Mouse (Mus musculus): ENCODE results near the gene Tdp1.
"Not testable (repeated sequence)": the region's sequence is repeated elsewhere in the genome, so short reads cannot be mapped to it uniquely, and the experiment has no call there.

Tdp1 gene

GRCm38 (mm10) chr12:99958068-99959060 is 74.0 kb downstream of the Tdp1 start:
- no peak for DNase-seq

- no peak for DNase-seq
These were observed 75.0 kb downstream of the Tdp1 start for GRCm38 (mm10) chr12:99959291-99959690.

DNA sequence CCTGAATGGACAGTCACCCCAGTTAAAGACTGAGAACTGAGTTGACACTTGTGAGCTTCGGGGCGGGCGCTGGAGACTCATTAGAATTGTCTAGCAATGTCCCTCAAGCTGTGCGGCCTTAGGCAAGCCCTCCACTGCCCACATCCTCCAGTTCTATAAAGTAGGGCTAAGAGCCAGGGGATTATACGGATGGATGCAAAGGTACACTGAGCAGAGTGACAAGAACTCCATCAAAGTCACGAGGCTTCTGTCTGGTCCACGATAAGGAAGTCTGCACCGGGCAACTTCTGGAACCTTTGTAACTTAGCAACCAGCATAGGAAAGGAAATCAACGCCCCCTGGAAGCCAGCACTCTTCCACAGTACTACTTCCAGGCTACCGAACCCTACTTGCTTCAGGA is 75.6 kb downstream of the Tdp1 start:
- DNase-seq, result no peak

- DNase-seq, result no peak
These were observed 76.4 kb downstream of the Tdp1 start for GRCm38 (mm10) chr12:99960675-99961074.

DNA sequence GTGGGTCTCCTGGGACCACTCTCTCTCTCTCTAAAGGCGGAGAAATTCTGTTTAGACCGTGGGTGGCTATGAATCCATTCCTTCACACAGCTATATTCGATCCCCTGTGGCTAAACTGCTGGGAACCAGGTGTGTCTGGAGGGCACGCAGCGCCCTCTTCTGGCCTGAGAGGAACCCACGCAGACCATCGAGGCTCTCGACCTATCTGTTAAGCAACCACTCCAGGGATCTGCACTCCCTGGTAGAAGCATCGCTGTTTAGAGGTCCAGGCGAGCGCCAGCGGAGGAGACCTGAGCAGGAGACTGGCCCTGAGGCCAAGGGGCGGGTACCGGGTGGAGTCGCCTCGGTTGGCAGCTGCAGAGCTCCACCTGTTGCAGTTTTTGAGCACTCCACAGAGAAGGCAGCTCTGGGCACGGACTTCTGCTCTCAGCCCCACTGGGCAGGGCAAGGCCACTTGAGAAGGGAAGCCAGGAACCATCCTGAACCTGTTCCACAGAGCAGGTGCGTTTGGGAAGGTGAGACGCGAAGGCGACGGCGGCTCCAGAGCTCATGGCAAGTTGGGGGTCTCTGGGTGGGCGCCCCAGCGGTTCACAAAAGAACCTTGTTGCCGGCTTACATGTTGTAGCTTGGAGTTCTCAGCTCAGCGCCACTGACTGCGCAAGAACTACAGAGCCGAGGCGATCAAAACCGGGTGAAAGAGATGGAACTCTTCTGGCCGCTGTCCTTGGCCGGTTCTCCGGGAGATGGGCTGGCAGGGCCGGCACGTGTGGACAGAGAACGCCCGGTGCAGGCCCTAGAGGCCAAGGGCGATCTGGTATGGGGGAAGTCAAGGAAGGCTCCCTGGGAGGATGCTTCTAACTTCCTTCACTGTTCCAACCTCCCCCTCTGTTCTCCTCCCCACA is 80.2 kb downstream of the Tdp1 start, which contains the start of gene Kcnk13:
Kcnk13 (plus strand) TSS at position 199 of the 902 bp plus-strand sequence.
- DNase-seq, result peak; percentile 66 to 69

DNA sequence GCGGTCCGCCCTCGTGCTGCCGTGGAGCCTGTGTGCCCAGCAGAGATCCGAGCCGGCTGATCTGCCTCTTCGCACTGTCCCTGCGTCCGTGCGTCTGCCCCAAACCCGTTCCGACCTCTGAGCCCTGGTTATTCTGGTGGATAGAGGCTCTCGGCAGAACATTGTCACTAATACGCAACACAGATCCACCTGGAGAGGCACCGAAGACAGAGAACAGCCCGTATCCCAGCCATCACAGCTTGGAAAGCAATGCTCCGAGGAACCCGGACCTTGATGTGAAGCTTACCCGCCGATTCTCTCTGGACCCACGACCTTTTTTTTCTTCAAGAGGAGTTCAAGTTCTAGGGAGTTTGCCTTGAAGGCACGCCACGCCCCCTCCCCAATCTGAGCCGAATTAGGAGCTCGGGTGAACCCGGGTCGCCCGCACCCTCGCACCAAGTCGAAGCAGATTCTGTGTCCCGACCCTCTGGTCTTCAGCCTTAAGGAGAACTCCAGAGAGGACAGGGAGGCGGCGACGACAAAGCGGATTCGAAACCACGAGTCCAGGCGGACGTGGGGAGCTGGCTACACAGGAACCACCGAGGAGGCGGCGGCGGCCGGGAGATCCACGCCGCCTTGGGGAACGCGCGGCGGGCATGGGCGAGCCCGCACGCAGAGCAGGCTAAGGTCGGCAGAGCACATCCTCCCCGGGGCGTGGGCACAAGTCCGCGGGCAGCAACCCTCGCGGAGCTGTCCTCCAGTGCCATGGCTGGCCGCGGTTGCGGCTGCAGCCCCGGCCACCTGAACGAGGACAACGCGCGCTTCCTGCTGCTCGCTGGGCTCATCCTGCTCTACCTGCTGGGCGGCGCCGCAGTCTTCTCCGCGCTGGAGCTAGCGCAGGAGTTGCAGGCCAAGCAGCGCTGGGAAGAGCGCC is 81.1 kb downstream of the Tdp1 start:
- peak; percentile 28 to 44 for DNase-seq

DNA sequence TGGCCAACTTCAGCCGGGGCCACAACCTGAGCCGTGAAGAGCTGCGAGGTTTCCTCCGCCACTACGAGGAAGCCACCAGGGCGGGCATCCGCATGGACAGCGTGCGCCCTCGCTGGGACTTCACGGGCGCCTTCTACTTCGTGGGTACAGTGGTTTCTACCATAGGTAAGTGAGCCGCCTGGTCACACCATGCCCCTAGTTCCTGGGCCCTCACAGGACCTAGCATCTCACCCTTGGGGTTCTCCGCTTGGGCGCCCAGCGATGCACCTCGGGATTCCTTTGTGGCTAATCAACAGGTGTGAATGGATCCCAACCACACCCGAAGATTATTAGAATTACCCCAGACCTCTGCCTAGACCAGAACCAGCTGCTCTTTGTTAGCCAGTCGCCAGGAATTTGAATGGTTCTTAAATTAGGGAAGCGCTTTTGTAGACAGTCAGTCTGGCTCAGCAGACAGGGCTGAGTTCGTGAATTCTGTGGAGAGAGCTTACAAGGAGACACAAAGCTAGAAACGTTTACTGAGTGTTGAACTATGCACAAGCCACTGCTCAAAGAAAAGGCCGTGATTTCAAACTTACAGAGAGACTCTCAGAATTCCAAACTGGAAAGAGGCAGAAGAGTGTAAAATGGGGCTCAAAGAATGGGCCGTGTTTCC is 81.9 kb downstream of the Tdp1 start:
- DNase-seq, result no peak

- peak; percentile 30 to 44 for DNase-seq
These were observed 82.6 kb downstream of the Tdp1 start for GRCm38 (mm10) chr12:99966881-99967363.

DNA sequence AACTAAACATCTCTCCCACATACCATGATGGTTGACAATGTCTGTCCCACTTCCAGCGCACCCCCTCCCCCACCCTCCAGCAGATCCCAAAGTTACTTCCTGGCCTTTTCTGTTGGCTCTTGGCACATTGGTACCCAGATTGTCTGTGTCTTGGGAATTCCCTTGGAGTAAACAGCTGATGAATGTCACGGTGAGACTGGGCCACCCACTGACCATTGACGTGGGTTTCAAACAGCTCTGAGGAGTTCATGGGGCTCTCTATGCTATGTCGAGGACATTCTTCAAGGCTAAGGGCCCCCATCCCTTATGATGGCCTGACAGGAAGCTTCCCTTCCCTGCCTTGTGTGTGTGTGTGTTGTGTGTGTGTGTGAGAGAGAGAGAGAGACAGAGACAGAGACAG is 85.6 kb downstream of the Tdp1 start:
- DNase-seq, result no peak

DNA sequence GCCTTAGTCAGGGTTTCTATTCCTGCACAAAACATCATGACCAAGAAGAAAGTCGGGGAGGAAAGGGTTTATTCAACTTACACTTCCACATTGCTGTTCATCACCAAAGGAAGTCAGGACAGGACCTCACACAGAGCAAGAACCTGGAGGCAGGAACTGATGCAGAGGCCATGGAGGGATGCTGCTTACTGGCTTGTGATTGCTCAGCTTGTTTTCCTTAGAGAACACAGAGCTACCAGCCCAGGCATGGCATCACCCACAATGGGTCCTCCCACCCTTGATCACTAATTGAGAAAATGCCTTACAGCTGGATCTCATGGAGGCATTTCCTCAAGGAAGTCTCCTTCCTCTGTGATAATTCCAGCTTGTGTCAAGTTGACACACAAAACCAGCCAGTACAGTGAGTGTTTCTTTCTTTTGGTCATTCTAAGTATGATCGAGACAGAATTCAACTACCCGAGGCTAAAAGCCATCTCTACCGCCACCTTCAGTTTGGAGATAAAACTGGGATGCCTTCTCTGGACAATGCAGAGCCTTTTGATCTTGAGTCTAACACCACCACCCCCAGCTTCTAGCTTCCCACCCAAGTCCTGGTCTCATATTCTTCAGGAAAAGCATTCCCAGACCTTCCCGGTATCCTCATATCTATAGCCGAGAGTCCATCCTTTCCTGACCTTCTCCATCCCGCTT is 87.0 kb downstream of the Tdp1 start:
- not testable (repeated sequence) for DNase-seq

DNA sequence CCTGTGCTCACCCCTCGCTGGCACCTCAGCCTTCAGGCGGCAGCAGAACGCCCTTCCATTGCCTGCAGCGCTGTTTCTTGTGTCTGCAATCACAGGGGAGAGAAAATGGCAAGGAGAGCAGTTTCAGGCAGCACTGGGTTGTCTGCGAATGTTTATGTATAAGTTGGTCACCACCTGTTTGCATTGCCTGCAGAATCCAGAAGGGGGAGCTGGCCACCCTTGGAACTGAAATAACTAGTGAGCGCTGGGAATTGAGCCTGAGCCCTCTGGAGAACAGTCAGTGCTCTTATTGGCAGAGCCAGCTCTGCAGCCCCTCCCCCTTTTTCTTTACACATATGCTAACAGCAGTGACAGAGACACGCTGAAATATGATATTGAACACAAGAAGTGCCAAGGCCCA is 88.5 kb downstream of the Tdp1 start:
- no peak for DNase-seq

DNA sequence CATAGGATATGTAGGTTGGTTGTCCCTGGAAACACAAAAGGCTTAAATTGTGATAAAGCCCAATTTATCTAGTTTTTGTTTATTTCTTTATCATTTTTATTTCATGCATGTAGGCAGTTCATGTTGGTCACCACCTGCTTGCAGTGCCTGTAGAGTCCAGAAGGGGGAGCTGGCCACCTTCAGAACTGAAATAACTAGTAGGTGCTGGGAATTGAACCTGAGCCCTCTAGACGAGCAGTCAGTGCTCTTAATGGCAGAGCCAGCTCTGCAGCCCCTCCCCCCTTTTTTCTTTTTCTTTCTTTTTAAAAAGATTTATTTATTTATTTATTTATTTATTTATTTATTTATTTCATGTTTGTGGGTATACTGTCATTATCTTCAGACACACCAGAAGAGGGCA is 89.3 kb downstream of the Tdp1 start:
- no peak for DNase-seq

DNA sequence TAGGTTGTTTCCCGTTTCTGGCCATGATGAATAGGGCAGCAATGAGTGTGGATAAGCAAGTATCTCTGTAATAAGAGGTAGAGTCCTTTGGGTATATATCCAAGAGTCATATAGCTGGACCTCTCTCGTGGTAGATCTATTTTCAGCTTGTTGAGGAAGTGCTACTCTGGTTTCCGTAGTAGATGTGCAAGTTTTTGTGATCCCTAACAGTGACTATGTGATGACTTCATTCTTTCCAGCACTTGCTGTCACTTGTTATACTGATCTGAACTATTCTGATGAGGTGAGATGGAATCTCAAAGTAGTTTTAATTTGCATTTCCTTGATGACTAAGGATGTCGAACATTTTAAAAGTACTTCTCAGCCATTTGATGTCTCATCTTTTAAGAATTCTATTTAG is 95.2 kb downstream of the Tdp1 start:
- no peak for DNase-seq

DNA sequence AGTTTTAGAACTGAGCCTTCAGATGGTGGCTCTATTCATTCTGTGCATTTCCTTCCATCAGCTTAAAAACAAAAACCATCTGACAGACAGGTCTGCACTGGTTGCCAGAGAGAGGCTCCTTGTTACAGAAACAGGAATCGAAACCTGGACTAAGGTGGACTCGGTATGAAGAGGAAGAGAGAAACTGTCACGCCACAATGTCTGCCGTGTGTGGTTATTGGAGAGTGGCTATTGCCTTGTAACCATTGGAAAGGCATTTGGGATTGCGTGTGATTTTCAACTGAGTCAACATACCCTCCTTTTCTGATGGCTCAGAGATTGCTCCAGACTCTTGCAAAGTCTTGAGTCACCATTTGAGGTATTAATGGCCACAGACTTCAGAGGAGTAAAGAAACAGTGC is 102.5 kb downstream of the Tdp1 start:
- no peak for DNase-seq

GRCm38 (mm10) chr12:99988144-99988543 is 103.8 kb downstream of the Tdp1 start:
- peak; percentile 78 to 81 for DNase-seq

DNA sequence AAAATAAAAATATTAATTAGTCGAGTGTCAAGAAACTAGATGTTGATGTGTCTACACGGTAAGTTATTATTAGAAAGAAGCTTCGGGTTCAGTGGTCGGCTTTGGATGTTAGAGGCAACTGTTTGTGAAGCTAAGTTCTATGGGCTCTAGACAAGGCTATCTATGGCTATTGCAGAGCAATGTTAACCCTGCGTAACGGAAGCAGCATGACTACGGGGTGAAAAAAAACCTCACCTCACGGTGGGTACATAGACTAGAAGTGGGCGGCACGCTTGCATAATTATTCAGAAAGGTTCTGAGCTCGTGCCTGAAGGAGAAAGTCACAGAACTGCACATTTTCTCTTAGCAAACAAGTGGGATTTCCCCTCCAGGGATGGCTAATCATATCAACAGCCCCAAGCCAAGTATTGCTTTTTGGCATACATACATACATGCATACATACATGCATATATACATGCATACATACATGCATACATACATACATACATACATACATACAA is 108.1 kb downstream of the Tdp1 start:
- no peak for DNase-seq

DNA sequence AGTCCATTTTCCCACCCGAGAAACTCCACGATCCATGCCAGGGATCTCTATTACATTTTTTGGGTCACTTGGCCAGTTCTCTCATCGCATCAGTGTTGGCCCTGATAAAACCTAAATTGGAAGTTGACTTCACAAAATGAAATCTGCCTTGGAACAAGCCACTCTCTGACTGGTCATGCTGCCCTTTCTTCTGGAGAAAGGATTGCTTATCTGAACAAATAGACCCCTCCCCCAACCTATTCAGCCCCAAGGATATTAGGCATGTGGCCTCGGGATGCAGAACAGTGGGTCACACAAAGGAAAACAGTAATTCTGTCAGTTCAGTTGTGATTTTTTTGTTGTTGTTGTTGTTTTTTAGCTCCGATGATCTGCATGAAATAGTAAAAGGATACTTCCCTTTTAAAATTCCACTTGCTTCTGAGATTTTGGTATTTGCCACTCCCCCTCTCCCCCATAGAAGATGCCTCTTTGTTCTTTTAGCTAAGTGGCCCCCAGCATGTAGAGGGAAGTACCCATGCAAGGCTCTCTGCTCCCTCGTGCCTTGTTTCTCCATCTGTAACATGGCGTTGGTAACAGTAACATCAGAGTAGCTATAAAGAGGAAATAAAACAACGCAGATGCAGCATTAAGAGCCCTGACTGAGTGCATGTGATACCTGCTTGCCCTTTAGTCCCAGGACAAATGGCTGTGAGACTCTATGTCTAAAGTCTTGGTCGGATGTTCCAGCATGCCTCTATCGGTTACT is 109.0 kb downstream of the Tdp1 start:
- peak in 1 of 2 experiments; percentile 24 for DNase-seq

- DNase-seq, result peak; percentile 36 to 41
These were observed 111.6 kb downstream of the Tdp1 start for GRCm38 (mm10) chr12:99995951-99996350.

- no peak for DNase-seq
These were observed 115.4 kb downstream of the Tdp1 start for GRCm38 (mm10) chr12:99999726-100000125.

DNA sequence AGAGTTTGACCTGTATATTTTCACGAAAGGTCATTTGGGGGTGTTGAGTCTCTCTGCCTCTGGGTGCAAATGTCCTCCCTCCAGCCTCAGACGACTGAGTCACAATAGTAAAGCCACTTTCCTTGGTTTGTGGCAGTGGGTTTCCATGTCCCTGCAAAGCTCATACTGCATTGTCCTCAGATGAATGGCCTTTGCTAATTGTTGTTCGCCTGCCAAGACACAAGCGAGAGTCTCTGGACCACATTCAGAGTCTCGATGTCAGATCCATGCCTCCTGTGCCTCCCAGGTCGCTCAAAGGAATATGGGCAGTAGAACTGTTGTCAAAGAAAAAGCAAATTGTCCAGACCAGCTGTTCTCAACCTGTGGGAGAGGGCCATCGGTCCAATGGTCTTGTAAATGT is 116.1 kb downstream of the Tdp1 start:
- no peak for DNase-seq

Measured in cerebellum, postnatal 14 days (tissue).